Mouse (Mus musculus) midbrain, embryonic 10.5 days (tissue): ENCODE data around the gene Rbks. TPM values are rescaled to one million over a fixed set of nuclear protein-coding genes. Genes with fewer than 3 reads are reported as not detected.

ENCODE experiments used
- DNase-seq: peaks from one replicate; pipeline ENCODE4 v3.0.0-alpha.2; 2017; ENCODE audit warnings: low spot score
- H3K27ac ChIP-seq: fragments of 300-500 bp; sonication (generic); replicated peaks from 2 replicates; pipeline ENCODE4 v1.5.1; 2016; ENCODE audit warnings: mild to moderate bottlenecking
- H3K27me3 ChIP-seq: fragments of 300-500 bp; sonication (generic); 2 replicates; pipeline ENCODE4 v1.6.1; 2016; ENCODE audit warnings: low read depth, mild to moderate bottlenecking; ENCODE audit not compliant: poor library complexity, severe bottlenecking
- H3K36me3 ChIP-seq: fragments of 300-500 bp; sonication (generic); 2 replicates; pipeline ENCODE4 v1.6.1; 2016; ENCODE audit warnings: mild to moderate bottlenecking, moderate library complexity
- H3K4me1 ChIP-seq: fragments of 300-500 bp; sonication (generic); 2 replicates; pipeline ENCODE4 v1.6.1; 2016
- H3K4me3 ChIP-seq: fragments of 300-500 bp; sonication (generic); 2 replicates; pipeline ENCODE4 v1.5.1; 2016; ENCODE audit warnings: mild to moderate bottlenecking, moderate library complexity
- H3K9me3 ChIP-seq: fragments of 300-500 bp; sonication (generic); replicated peaks from 2 replicates; pipeline ENCODE4 v1.6.1; 2016; ENCODE audit warnings: mild to moderate bottlenecking
- WGBS: fragments of 180-500 bp; shearing (Covaris S2); methylation state at CpG from one replicate; pipeline ENCODE4 v1.1.7; 2016; 5-methylcytosine and 5-hydroxymethylcytosine counted together
- polyA plus RNA-seq: library from polyadenylated mRNA; unstranded; fragments of >200 nt; fragmentation: Nextera tagmentation; extraction: Ambion mirVana; gene quantifications from 2 replicates; pipeline ENCODE4 v1.2.1, GENCODE M21; 2016

The Rbks gene
- polyA plus RNA-seq, 1 experiment from 2014 or later = 4.5 TPM

- peaks cover 2% of the 10 kb centered on the region for H3K36me3 ChIP-seq
- H3K27ac ChIP-seq = no peak overlapping the region
- no peak overlapping the region for H3K4me3 ChIP-seq
- H3K27me3 ChIP-seq = no peaks in the 10 kb centered on the region
- DNase-seq = no peak
- WGBS = 77% methylated on average over 13 of the region's 13 CpGs
- H3K9me3 ChIP-seq = no peaks in the 10 kb centered on the region
- peaks cover 16% of the 10 kb centered on the region for H3K4me1 ChIP-seq
Observed at GRCm38 (mm10) chr5:31610376-31611086, 86.9 kb downstream of the Rbks start.

GRCm38 (mm10) chr5:31606151-31606550 lies 91.3 kb downstream of the Rbks start:
- no peaks in the 10 kb centered on the region for H3K36me3 ChIP-seq
- no peaks in the 10 kb centered on the region for H3K9me3 ChIP-seq
- DNase-seq = no peak
- no peak overlapping the region for H3K4me3 ChIP-seq
- H3K4me1 ChIP-seq = no peaks in the 10 kb centered on the region
- 68% methylated on average over 3 of the region's 3 CpGs for WGBS
- H3K27me3 ChIP-seq = no peaks in the 10 kb centered on the region
- no peak overlapping the region for H3K27ac ChIP-seq

DNA sequence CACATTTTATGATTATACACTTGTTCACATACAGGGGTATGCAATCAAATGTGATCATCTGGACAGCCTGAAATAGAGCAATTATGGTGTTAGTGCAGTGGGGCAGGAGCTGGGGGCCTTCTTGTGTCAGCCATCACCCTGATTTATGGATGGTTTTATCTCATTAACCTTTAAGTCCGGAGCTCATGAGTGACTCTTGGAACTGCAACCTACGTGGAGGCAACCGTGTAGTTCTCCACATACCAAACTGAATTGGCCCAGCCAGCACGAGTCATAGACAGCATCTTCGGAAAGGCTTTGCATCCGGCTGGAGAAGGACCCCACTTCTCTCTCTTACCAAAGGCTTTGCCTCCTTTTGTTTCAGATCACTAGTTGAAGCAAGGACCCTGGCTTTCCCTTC lies 93.7 kb downstream of the Rbks start:
- DNase-seq = no peak
- 90% methylated on average over 6 of the region's 6 CpGs for WGBS
- Histone ChIP-seq H3K4me1 (no peaks in the 10 kb centered on the region), H3K36me3 (no peaks in the 10 kb centered on the region), H3K27me3 (no peaks in the 10 kb centered on the region), H3K27ac (no peak overlapping the region), H3K4me3 (no peak overlapping the region), H3K9me3 (no peaks in the 10 kb centered on the region)

GRCm38 (mm10) chr5:31602377-31602776 lies 95.0 kb downstream of the Rbks start:
- H3K36me3 ChIP-seq = no peaks in the 10 kb centered on the region
- no peak overlapping the region for H3K27ac ChIP-seq
- no peaks in the 10 kb centered on the region for H3K9me3 ChIP-seq
- WGBS = 91% methylated on average over 1 of the region's 1 CpGs
- H3K27me3 ChIP-seq = peaks cover 11% of the 10 kb centered on the region
- no peaks in the 10 kb centered on the region for H3K4me1 ChIP-seq
- no peak overlapping the region for H3K4me3 ChIP-seq
- DNase-seq = no peak

DNA sequence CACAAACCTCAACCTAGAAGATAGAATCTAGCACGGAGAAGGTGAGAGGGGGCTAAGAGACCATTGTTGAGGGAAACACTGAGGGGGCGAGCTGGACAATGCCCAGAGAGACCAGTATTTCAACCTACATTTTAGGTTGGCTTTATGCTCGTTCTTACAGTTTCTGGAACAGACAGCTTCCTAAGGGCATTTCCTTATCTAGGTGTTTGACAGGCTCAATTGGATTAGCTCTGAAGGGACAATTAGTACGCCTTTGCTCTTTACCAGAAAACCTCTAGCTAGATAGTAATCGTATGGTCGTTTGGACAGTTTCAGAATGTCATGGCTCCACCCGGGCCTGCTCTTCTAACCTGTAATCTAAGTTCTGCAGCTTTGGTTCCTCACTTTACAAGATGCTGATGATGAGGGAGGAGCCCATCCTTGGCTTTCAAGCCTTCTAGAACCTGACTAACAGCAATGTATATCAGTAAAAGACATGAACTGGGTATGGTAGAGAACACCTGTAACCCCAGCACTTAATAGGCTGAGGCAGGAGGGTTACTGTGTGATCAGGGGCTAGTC lies 96.2 kb downstream of the Rbks start:
- 88% methylated on average over 7 of the region's 7 CpGs for WGBS
- no peak overlapping the region for H3K4me3 ChIP-seq
- no peak for DNase-seq
- H3K9me3 ChIP-seq = no peaks in the 10 kb centered on the region
- peaks cover 10% of the 10 kb centered on the region for H3K4me1 ChIP-seq
- H3K36me3 ChIP-seq = no peaks in the 10 kb centered on the region
- H3K27me3 ChIP-seq = peaks cover 20% of the 10 kb centered on the region
- no peak overlapping the region for H3K27ac ChIP-seq

- no peak overlapping the region for H3K27ac ChIP-seq
- no peak overlapping the region for H3K4me3 ChIP-seq
- no peak for DNase-seq
- WGBS = 85% methylated on average over 2 of the region's 2 CpGs
- H3K36me3 ChIP-seq = no peaks in the 10 kb centered on the region
- H3K9me3 ChIP-seq = no peaks in the 10 kb centered on the region
- H3K4me1 ChIP-seq = peaks cover 11% of the 10 kb centered on the region
- peaks cover 25% of the 10 kb centered on the region for H3K27me3 ChIP-seq
Observed at GRCm38 (mm10) chr5:31599161-31599560, 98.3 kb downstream of the Rbks start.

- Histone ChIP-seq H3K4me3 (no peak overlapping the region), H3K27me3 (peaks cover 25% of the 10 kb centered on the region), H3K36me3 (no peaks in the 10 kb centered on the region), H3K9me3 (no peaks in the 10 kb centered on the region), H3K27ac (no peak overlapping the region), H3K4me1 (peaks cover 11% of the 10 kb centered on the region)
- peak; percentile 36 for DNase-seq
- WGBS = 59% methylated on average over 4 of the region's 4 CpGs
Observed at GRCm38 (mm10) chr5:31598579-31598978, 98.8 kb downstream of the Rbks start.

DNA sequence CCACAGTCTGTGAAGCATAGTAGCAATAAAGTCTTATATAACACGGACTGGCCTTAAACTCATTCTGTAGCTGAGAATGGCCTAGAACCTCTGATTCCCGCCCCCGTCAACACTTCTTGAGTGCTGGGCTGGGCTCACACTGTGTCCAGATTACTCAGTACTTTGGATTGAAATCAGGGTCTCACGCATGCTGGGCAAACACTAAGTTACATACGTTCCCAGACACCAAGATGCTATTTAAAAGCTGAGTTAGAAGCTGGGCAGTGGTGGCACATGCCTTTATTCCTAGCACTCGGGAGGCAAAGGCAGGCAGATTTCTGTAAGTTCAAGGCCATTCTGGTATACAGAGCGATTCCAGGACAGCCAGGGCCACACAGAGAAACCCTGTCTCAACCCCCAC lies 99.3 kb downstream of the Rbks start:
- H3K36me3 ChIP-seq = no peaks in the 10 kb centered on the region
- no peak overlapping the region for H3K27ac ChIP-seq
- no peak overlapping the region for H3K4me3 ChIP-seq
- no peaks in the 10 kb centered on the region for H3K9me3 ChIP-seq
- 85% methylated on average over 7 of the region's 7 CpGs for WGBS
- DNase-seq = no peak
- peaks cover 11% of the 10 kb centered on the region for H3K4me1 ChIP-seq
- peaks cover 25% of the 10 kb centered on the region for H3K27me3 ChIP-seq

GRCm38 (mm10) chr5:31597430-31597944 lies 99.9 kb downstream of the Rbks start:
- no peak overlapping the region for H3K4me3 ChIP-seq
- H3K4me1 ChIP-seq = peaks cover 11% of the 10 kb centered on the region
- no peak overlapping the region for H3K27ac ChIP-seq
- 74% methylated on average over 6 of the region's 6 CpGs for WGBS
- H3K27me3 ChIP-seq = peaks cover 25% of the 10 kb centered on the region
- no peak for DNase-seq
- H3K36me3 ChIP-seq = no peaks in the 10 kb centered on the region
- H3K9me3 ChIP-seq = no peaks in the 10 kb centered on the region

DNA sequence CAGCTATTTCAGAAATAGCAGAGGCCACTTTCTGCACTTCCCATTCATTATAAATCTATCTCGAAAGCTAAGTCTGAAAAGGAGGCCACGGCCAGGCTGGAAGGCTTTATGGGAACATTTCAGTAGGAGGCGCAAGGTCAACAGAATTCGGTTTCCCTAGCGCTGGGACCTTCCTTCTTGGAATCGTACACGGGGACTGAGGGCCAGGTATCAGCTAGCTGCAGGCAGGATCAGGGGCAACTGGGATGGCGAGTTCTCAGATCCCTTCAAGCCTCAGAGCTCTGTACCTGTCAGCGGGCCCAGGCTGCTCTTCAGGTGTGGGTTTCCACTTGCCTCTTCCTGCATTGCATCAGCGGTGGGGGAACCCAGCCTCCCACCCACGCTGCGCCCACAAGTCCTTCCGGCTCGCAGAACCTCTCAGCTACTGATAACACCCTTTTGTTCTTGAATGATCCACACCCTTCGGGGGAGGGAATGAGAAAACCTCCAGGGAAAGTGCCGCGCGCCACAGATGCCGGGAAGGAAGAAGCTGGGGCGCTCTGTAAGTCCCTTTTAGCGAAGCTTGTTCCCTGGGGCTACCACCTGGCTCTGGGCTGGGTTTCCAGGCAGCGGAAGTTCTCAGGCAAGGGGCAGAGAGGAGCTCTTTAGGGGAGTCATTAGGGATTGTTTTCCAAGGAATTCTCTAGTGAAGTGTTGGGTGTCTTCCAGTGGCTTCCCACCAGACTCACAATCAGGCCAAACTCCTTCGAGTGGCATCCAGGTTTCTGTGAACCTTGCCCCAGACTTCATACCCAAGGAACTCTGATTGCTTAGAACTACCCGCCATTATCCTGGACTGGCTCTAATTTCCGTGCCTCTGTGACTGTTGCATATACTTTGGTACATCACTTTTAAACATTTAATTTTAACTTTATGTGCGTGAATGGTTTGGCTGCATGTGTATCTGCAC lies 100.7 kb downstream of the Rbks start, which contains the start of gene Mrpl33:
Gene Mrpl33 (plus strand): TSS at position 455 of the 949 bp plus-strand sequence.
- 9% methylated on average over 26 of the region's 26 CpGs for WGBS
- H3K9me3 ChIP-seq = no peaks in the 10 kb centered on the region
- peaks cover 11% of the 10 kb centered on the region for H3K4me1 ChIP-seq
- DNase-seq = peak; percentile 44
- peak within 1 kb of the TSS; percentile 55 for H3K27ac ChIP-seq
- H3K27me3 ChIP-seq = peaks cover 25% of the 10 kb centered on the region
- H3K36me3 ChIP-seq = no peaks in the 10 kb centered on the region
- H3K4me3 ChIP-seq = peak within 1 kb of the TSS; percentile 52

GRCm38 (mm10) chr5:31595868-31596267 lies 101.6 kb downstream of the Rbks start:
- Histone ChIP-seq H3K4me1 (peaks cover 11% of the 10 kb centered on the region), H3K9me3 (no peaks in the 10 kb centered on the region), H3K4me3 (no peak overlapping the region), H3K27me3 (peaks cover 25% of the 10 kb centered on the region), H3K27ac (no peak overlapping the region), H3K36me3 (no peaks in the 10 kb centered on the region)
- DNase-seq = no peak
- WGBS = 56% methylated on average over 4 of the region's 4 CpGs

DNA sequence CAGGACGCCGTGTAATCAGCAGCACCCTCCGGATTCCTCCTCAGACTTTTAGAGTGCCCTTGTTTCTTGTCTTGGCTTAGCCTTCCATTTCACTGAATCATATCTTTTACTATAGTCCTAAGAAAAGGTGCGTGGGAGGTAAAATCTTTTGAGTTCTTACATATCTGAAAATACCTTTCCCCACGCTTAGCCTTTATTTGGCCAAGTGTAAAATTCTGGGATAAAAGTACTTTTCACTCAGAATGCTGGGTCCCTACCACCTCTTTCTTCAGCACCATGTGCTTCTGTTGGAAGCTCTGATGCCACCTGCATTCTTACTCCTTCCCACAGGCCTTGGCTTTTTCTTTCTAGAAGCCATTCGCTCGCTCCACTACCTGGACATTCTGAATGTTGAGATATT lies 106.3 kb downstream of the Rbks start:
- Histone ChIP-seq H3K4me1 (peaks cover 9% of the 10 kb centered on the region), H3K4me3 (no peak overlapping the region), H3K36me3 (no peaks in the 10 kb centered on the region), H3K27me3 (peaks cover 5% of the 10 kb centered on the region), H3K27ac (no peak overlapping the region), H3K9me3 (0 out of 2 replicates have a peak, but pooled peaks cover 6% of the 10 kb centered on the region)
- WGBS = 93% methylated on average over 7 of the region's 7 CpGs
- DNase-seq = no peak
